Mouse (Mus musculus) forebrain, embryonic 16.5 days (tissue): ENCODE measurements at regions not wholly inside any gene's neighbourhood (a gene's known extent, or its start where the extent isn't known, plus 50 kb on each side); places are given as distances from the start of the nearest gene placed in this dataset.
A peak's percentile ranks its signal among the peaks of the same experiment; 100 is the strongest.

Source experiments
- ATAC-seq: fragments of 200-750 bp; cut with Nextera tagmentation; 2 replicates; pipeline ENCODE4 v1.8.0; 2017; ENCODE audit warnings: mild to moderate bottlenecking, moderate library complexity
- H3K27ac ChIP-seq: fragments of 300-500 bp; sonication (generic); 2 replicates; pipeline ENCODE4 v1.5.1; 2014; ENCODE audit warnings: low read length, control low read depth
- H3K27me3 ChIP-seq: fragments of 300-500 bp; sonication (generic); replicated peaks from 2 replicates; pipeline ENCODE4 v1.6.1; 2014; ENCODE audit warnings: low read length; ENCODE audit not compliant: control insufficient read depth, insufficient read depth
- H3K36me3 ChIP-seq: fragments of 300-500 bp; sonication (generic); 2 replicates; pipeline ENCODE4 v1.6.1; 2014; ENCODE audit not compliant: control insufficient read depth, insufficient read depth
- H3K4me1 ChIP-seq: fragments of 300-500 bp; sonication (generic); replicated peaks from 2 replicates; pipeline ENCODE4 v1.6.1; 2014; ENCODE audit warnings: low read length; ENCODE audit not compliant: control insufficient read depth, insufficient read depth
- H3K4me2 ChIP-seq: fragments of 300-500 bp; sonication (generic); 2 replicates; pipeline ENCODE4 v1.6.1; 2014; ENCODE audit warnings: mild to moderate bottlenecking, low read length, control low read depth
- H3K4me3 ChIP-seq: fragments of 300-500 bp; sonication (generic); replicated peaks from 2 replicates; pipeline ENCODE4 v1.5.1; 2014; ENCODE audit warnings: mild to moderate bottlenecking, low read length, control low read depth
- H3K9ac ChIP-seq: fragments of 300-500 bp; sonication (generic); replicated peaks from 2 replicates; pipeline ENCODE4 v1.6.1; 2014; ENCODE audit warnings: low read depth, low read length, control low read depth
- H3K9me3 ChIP-seq: fragments of 300-500 bp; sonication (generic); 2 replicates; pipeline ENCODE4 v1.6.1; 2016; ENCODE audit warnings: low read length; ENCODE audit not compliant: control insufficient read depth
- WGBS: fragments of 180-500 bp; shearing (Covaris S2); extraction: QIAGEN DNeasy Blood & Tissue Kit; methylation state at CpG from one replicate; pipeline ENCODE4 v1.1.7; 2014; 5-methylcytosine and 5-hydroxymethylcytosine counted together

- H3K4me2 ChIP-seq: 0 out of 2 replicates have a peak overlapping the region, but pooled peaks have one; percentile 7
- H3K4me3 ChIP-seq: no peak overlapping the region
- no peak overlapping the region for H3K27ac ChIP-seq
- H3K4me1 ChIP-seq: peaks cover 26% of the 10 kb centered on the region
- no peaks in the 10 kb centered on the region for H3K36me3 ChIP-seq
- H3K9me3 ChIP-seq: no peaks in the 10 kb centered on the region
- H3K9ac ChIP-seq: no peak overlapping the region
- 18% methylated on average over 12 of the region's 12 CpGs for WGBS
- ATAC-seq: peak; percentile 86
- no peaks in the 10 kb centered on the region for H3K27me3 ChIP-seq
Measured at GRCm38 (mm10) chrX:11550164-11550851, 222.7 kb downstream of the H2al1j start.

- H3K27me3 ChIP-seq: no peaks in the 10 kb centered on the region
- H3K4me1 ChIP-seq: peaks cover 26% of the 10 kb centered on the region
- no peak overlapping the region for H3K9ac ChIP-seq
- peak; percentile 43; the same call in 1 of the 2 replicates for ATAC-seq
- H3K4me3 ChIP-seq: no peak overlapping the region
- no peak overlapping the region for H3K27ac ChIP-seq
- H3K36me3 ChIP-seq: no peaks in the 10 kb centered on the region
- no peaks in the 10 kb centered on the region for H3K9me3 ChIP-seq
- 34% methylated on average over 5 of the region's 5 CpGs for WGBS
- H3K4me2 ChIP-seq: no peak overlapping the region; the same call in 1 of the 2 replicates
Measured at GRCm38 (mm10) chrX:11552177-11552576, 224.6 kb downstream of the H2al1j start.

- Histone ChIP-seq H3K9me3 (no peaks in the 10 kb centered on the region), H3K36me3 (no peaks in the 10 kb centered on the region), H3K4me1 (peaks cover 22% of the 10 kb centered on the region), H3K4me3 (no peak overlapping the region), H3K4me2 (no peak overlapping the region), H3K9ac (no peak overlapping the region), H3K27ac (no peak overlapping the region), H3K27me3 (no peaks in the 10 kb centered on the region)
- 51% methylated on average over 7 of the region's 7 CpGs for WGBS
- ATAC-seq: no peak
Measured at GRCm38 (mm10) chrX:11555035-11555570, 227.5 kb downstream of the H2al1j start.

DNA sequence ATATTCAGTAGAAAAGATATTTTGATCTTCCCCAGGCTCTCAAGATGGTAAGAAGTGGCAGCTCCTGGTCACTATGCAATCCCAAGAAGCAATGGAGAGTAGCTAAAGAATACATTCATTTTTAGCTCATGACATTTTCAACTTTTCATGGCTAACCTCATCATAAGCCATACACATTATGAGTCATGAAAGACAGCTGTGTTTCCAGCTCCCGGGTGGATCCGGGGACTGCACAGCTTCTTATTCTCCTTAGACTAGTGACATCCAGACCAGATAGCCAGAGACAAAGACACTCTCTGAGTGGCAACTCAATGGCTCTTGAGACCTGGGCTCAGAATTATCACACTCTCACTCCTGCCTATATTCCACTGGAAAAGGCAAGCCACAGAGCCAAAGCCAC is 230.6 kb downstream of the H2al1j start:
- ATAC-seq: no peak
- WGBS: 100% methylated on average over 2 of the region's 2 CpGs
- H3K9me3 ChIP-seq: no peaks in the 10 kb centered on the region
- no peaks in the 10 kb centered on the region for H3K27me3 ChIP-seq
- no peak overlapping the region for H3K9ac ChIP-seq
- no peak overlapping the region for H3K27ac ChIP-seq
- H3K4me2 ChIP-seq: no peak overlapping the region
- no peaks in the 10 kb centered on the region for H3K36me3 ChIP-seq
- H3K4me1 ChIP-seq: peaks cover 3% of the 10 kb centered on the region; the same call in 1 of the 2 replicates
- H3K4me3 ChIP-seq: no peak overlapping the region

GRCm38 (mm10) chrX:11560550-11561276 is 233.1 kb downstream of the H2al1j start:
- 69% methylated on average over 16 of the region's 17 CpGs for WGBS
- H3K4me3 ChIP-seq: no peak overlapping the region
- no peaks in the 10 kb centered on the region for H3K9me3 ChIP-seq
- H3K9ac ChIP-seq: no peak overlapping the region
- no peak overlapping the region for H3K27ac ChIP-seq
- no peaks in the 10 kb centered on the region for H3K27me3 ChIP-seq
- no peak for ATAC-seq
- H3K4me2 ChIP-seq: no peak overlapping the region
- no peaks in the 10 kb centered on the region for H3K36me3 ChIP-seq
- H3K4me1 ChIP-seq: peaks cover 3% of the 10 kb centered on the region; the same call in 1 of the 2 replicates

DNA sequence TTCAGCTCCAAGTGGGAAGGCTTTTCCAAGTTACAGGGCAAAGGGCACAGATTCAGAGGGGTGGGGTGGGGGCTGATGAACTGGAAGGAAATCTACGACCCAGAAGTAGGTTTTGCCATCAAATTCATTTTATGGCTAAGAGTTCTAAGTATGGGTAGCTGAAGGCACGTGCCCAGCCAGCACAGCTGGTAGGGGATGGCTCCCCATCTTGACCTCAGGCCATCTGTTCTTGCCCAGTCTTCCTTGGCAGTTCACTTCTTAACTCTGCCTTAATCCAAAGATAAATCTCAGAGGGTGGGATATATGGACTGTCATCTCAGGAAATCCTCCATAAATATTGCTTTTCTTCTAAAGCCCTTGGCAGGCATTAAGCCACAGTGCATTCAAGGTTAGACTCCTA is 238.3 kb downstream of the H2al1j start:
- ATAC-seq: no peak
- Histone ChIP-seq H3K4me3 (no peak overlapping the region), H3K36me3 (no peaks in the 10 kb centered on the region), H3K9me3 (no peaks in the 10 kb centered on the region), H3K4me1 (no peaks in the 10 kb centered on the region), H3K9ac (no peak overlapping the region), H3K4me2 (no peak overlapping the region), H3K27me3 (no peaks in the 10 kb centered on the region), H3K27ac (no peak overlapping the region)
- WGBS: 82% methylated on average over 2 of the region's 2 CpGs

- Histone ChIP-seq H3K36me3 (no peaks in the 10 kb centered on the region), H3K27ac (no peak overlapping the region), H3K9me3 (no peaks in the 10 kb centered on the region), H3K9ac (no peak overlapping the region), H3K4me3 (no peak overlapping the region), H3K4me2 (no peak overlapping the region), H3K27me3 (no peaks in the 10 kb centered on the region), H3K4me1 (no peaks in the 10 kb centered on the region)
- 70% methylated on average over 5 of the region's 6 CpGs for WGBS
- no peak for ATAC-seq
Measured at GRCm38 (mm10) chrX:11567827-11568226, 240.2 kb downstream of the H2al1j start.

DNA sequence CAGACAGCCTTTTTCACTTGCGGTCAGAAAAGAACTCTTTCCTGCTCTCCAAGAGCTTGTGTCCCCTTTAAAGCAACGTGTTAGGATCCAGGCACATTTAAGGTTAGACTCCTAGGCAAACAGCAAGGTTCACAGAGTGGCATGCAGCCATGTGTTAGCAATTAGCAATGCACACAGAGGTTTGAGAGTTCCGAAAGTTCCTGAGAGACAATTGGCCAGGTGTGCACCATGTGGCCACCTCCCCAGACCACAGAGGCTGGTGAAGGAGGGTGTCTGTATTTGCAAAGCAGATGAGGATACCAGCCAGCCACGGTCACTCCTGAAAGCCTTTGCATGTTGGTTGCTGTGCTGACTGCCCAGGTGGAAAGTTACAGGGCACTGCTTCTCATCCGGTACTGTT is 240.6 kb downstream of the H2al1j start:
- no peaks in the 10 kb centered on the region for H3K9me3 ChIP-seq
- ATAC-seq: no peak
- no peak overlapping the region for H3K27ac ChIP-seq
- H3K9ac ChIP-seq: no peak overlapping the region
- no peaks in the 10 kb centered on the region for H3K36me3 ChIP-seq
- no peak overlapping the region for H3K4me2 ChIP-seq
- H3K4me1 ChIP-seq: no peaks in the 10 kb centered on the region
- H3K4me3 ChIP-seq: no peak overlapping the region
- no peaks in the 10 kb centered on the region for H3K27me3 ChIP-seq
- 84% methylated on average over 5 of the region's 5 CpGs for WGBS

GRCm38 (mm10) chrX:11574354-11574753 is 246.7 kb downstream of the H2al1j start:
- no peaks in the 10 kb centered on the region for H3K36me3 ChIP-seq
- H3K9ac ChIP-seq: no peak overlapping the region
- WGBS: 69% methylated on average over 3 of the region's 3 CpGs
- H3K27me3 ChIP-seq: no peaks in the 10 kb centered on the region; the same call in 1 of the 2 replicates
- no peaks in the 10 kb centered on the region for H3K9me3 ChIP-seq
- no peak overlapping the region for H3K4me2 ChIP-seq
- H3K4me1 ChIP-seq: peaks cover 4% of the 10 kb centered on the region; the same call in 1 of the 2 replicates
- no peak overlapping the region for H3K27ac ChIP-seq
- ATAC-seq: no peak
- H3K4me3 ChIP-seq: no peak overlapping the region
